Mouse (Mus musculus) forebrain, embryonic 16.5 days (tissue): ENCODE data around the gene Pbx3. TPM values are rescaled to one million over a fixed set of nuclear protein-coding genes. Genes with fewer than 3 reads are reported as not detected.

Experiments
- ATAC-seq: fragments of 200-750 bp; cut with Nextera tagmentation; 2 replicates; pipeline ENCODE4 v1.8.0; 2017; ENCODE audit warnings: mild to moderate bottlenecking, moderate library complexity
- H3K27ac ChIP-seq: fragments of 300-500 bp; sonication (generic); 2 replicates; pipeline ENCODE4 v1.5.1; 2014; ENCODE audit warnings: low read length, control low read depth
- H3K27me3 ChIP-seq: fragments of 300-500 bp; sonication (generic); replicated peaks from 2 replicates; pipeline ENCODE4 v1.6.1; 2014; ENCODE audit warnings: low read length; ENCODE audit not compliant: control insufficient read depth, insufficient read depth
- H3K36me3 ChIP-seq: fragments of 300-500 bp; sonication (generic); 2 replicates; pipeline ENCODE4 v1.6.1; 2014; ENCODE audit not compliant: control insufficient read depth, insufficient read depth
- H3K4me1 ChIP-seq: fragments of 300-500 bp; sonication (generic); replicated peaks from 2 replicates; pipeline ENCODE4 v1.6.1; 2014; ENCODE audit warnings: low read length; ENCODE audit not compliant: control insufficient read depth, insufficient read depth
- H3K4me2 ChIP-seq: fragments of 300-500 bp; sonication (generic); 2 replicates; pipeline ENCODE4 v1.6.1; 2014; ENCODE audit warnings: mild to moderate bottlenecking, low read length, control low read depth
- H3K4me3 ChIP-seq: fragments of 300-500 bp; sonication (generic); replicated peaks from 2 replicates; pipeline ENCODE4 v1.5.1; 2014; ENCODE audit warnings: mild to moderate bottlenecking, low read length, control low read depth
- H3K9ac ChIP-seq: fragments of 300-500 bp; sonication (generic); replicated peaks from 2 replicates; pipeline ENCODE4 v1.6.1; 2014; ENCODE audit warnings: low read depth, low read length, control low read depth
- H3K9me3 ChIP-seq: fragments of 300-500 bp; sonication (generic); 2 replicates; pipeline ENCODE4 v1.6.1; 2016; ENCODE audit warnings: low read length; ENCODE audit not compliant: control insufficient read depth
- WGBS: fragments of 180-500 bp; shearing (Covaris S2); extraction: QIAGEN DNeasy Blood & Tissue Kit; methylation state at CpG from one replicate; pipeline ENCODE4 v1.1.7; 2014; 5-methylcytosine and 5-hydroxymethylcytosine counted together
- polyA plus RNA-seq: library from polyadenylated mRNA; unstranded; fragments of >200 nt; fragmentation: Nextera tagmentation; extraction: Ambion mirVana; gene quantifications from 2 replicates; pipeline ENCODE4 v1.2.1, GENCODE M21; 2015

The Pbx3 gene
- polyA plus RNA-seq, 1 experiment from 2014 or later, result 71.1 TPM

- ATAC-seq, result no peak
- no peak overlapping the region for H3K9ac ChIP-seq
Observed at GRCm38 (mm10) chr2:34240885-34241284, 132.1 kb downstream of the Pbx3 start.

GRCm38 (mm10) chr2:34239315-34239858, 133.6 kb downstream of the Pbx3 start:
- Histone ChIP-seq H3K36me3 (no peaks in the 10 kb centered on the region), H3K9me3 (no peaks in the 10 kb centered on the region), H3K4me1 (peaks cover 6% of the 10 kb centered on the region), H3K9ac (no peak overlapping the region), H3K27me3 (peaks cover 7% of the 10 kb centered on the region; the same call in 1 of the 2 replicates), H3K27ac (no peak overlapping the region), H3K4me2 (no peak overlapping the region), H3K4me3 (no peak overlapping the region)
- 22% methylated on average over 4 of the region's 4 CpGs for WGBS
- no peak for ATAC-seq

More at GRCm38 (mm10) chr2:34240885-34241284, 132.1 kb downstream of the Pbx3 start:
- Histone ChIP-seq H3K4me3 (no peak overlapping the region), H3K4me2 (no peak overlapping the region), H3K9me3 (no peaks in the 10 kb centered on the region), H3K4me1 (0 out of 2 replicates have a peak, but pooled peaks cover 2% of the 10 kb centered on the region), H3K27me3 (peaks cover 4% of the 10 kb centered on the region; the same call in 1 of the 2 replicates), H3K36me3 (no peaks in the 10 kb centered on the region), H3K27ac (no peak overlapping the region)

- Histone ChIP-seq H3K9me3 (no peaks in the 10 kb centered on the region), H3K4me1 (peaks cover 23% of the 10 kb centered on the region), H3K27ac (no peak overlapping the region), H3K4me3 (no peak overlapping the region), H3K27me3 (peaks cover 7% of the 10 kb centered on the region; the same call in 1 of the 2 replicates), H3K4me2 (no peak overlapping the region), H3K36me3 (no peaks in the 10 kb centered on the region), H3K9ac (no peak overlapping the region)
- 45% methylated on average over 8 of the region's 8 CpGs for WGBS
- ATAC-seq, result no peak
Observed at GRCm38 (mm10) chr2:34235467-34236075, 137.4 kb downstream of the Pbx3 start.

GRCm38 (mm10) chr2:34234274-34234673, 138.7 kb downstream of the Pbx3 start:
- Histone ChIP-seq H3K9ac (no peak overlapping the region), H3K4me1 (peaks cover 33% of the 10 kb centered on the region), H3K4me2 (no peak overlapping the region), H3K4me3 (no peak overlapping the region), H3K27me3 (peaks cover 9% of the 10 kb centered on the region; the same call in 1 of the 2 replicates), H3K36me3 (no peaks in the 10 kb centered on the region), H3K27ac (no peak overlapping the region), H3K9me3 (no peaks in the 10 kb centered on the region)
- no peak for ATAC-seq
- WGBS, result 38% methylated on average over 1 of the region's 1 CpGs

GRCm38 (mm10) chr2:34233271-34233670, 139.7 kb downstream of the Pbx3 start:
- no peak overlapping the region for H3K4me2 ChIP-seq
- no peak overlapping the region for H3K27ac ChIP-seq
- peaks cover 34% of the 10 kb centered on the region for H3K4me1 ChIP-seq
- WGBS, result 38% methylated on average over 5 of the region's 5 CpGs
- no peak for ATAC-seq
- H3K9me3 ChIP-seq, result no peaks in the 10 kb centered on the region
- no peak overlapping the region for H3K9ac ChIP-seq
- H3K4me3 ChIP-seq, result no peak overlapping the region
- H3K36me3 ChIP-seq, result no peaks in the 10 kb centered on the region
- peaks cover 9% of the 10 kb centered on the region; the same call in 1 of the 2 replicates for H3K27me3 ChIP-seq

- Histone ChIP-seq H3K27ac (no peak overlapping the region), H3K9ac (no peak overlapping the region), H3K9me3 (no peaks in the 10 kb centered on the region), H3K4me1 (peaks cover 33% of the 10 kb centered on the region), H3K27me3 (peaks cover 12% of the 10 kb centered on the region; the same call in 1 of the 2 replicates), H3K4me3 (no peak overlapping the region), H3K4me2 (no peak overlapping the region), H3K36me3 (no peaks in the 10 kb centered on the region)
- ATAC-seq, result no peak
- 22% methylated on average over 4 of the region's 4 CpGs for WGBS
Observed at GRCm38 (mm10) chr2:34227688-34228087, 145.3 kb downstream of the Pbx3 start.

- peak; percentile 91 for ATAC-seq
- WGBS, result 22% methylated on average over 6 of the region's 6 CpGs
Observed at GRCm38 (mm10) chr2:34225470-34225869, 147.5 kb downstream of the Pbx3 start.

GRCm38 (mm10) chr2:34221477-34221876, 151.5 kb downstream of the Pbx3 start:
- WGBS, result 81% methylated on average over 3 of the region's 3 CpGs
- no peak overlapping the region for H3K9ac ChIP-seq
- H3K36me3 ChIP-seq, result no peaks in the 10 kb centered on the region
- no peaks in the 10 kb centered on the region for H3K9me3 ChIP-seq
- H3K4me1 ChIP-seq, result peaks cover 13% of the 10 kb centered on the region
- ATAC-seq, result no peak
- H3K27ac ChIP-seq, result no peak overlapping the region
- no peak overlapping the region for H3K4me3 ChIP-seq
- H3K4me2 ChIP-seq, result no peak overlapping the region
- peaks cover 10% of the 10 kb centered on the region; the same call in 1 of the 2 replicates for H3K27me3 ChIP-seq

More at GRCm38 (mm10) chr2:34225470-34225869, 147.5 kb downstream of the Pbx3 start:
- H3K4me2 ChIP-seq, result no peak overlapping the region; the same call in 1 of the 2 replicates
- H3K27ac ChIP-seq, result no peak overlapping the region
- H3K4me1 ChIP-seq, result peaks cover 21% of the 10 kb centered on the region
- H3K36me3 ChIP-seq, result no peaks in the 10 kb centered on the region
- H3K9ac ChIP-seq, result no peak overlapping the region
- peaks cover 12% of the 10 kb centered on the region; the same call in 1 of the 2 replicates for H3K27me3 ChIP-seq
- H3K9me3 ChIP-seq, result no peaks in the 10 kb centered on the region
- no peak overlapping the region for H3K4me3 ChIP-seq

- 59% methylated on average over 1 of the region's 1 CpGs for WGBS
- peaks cover 9% of the 10 kb centered on the region; the same call in 1 of the 2 replicates for H3K27me3 ChIP-seq
- ATAC-seq, result no peak
Observed at GRCm38 (mm10) chr2:34219150-34219549, 153.8 kb downstream of the Pbx3 start.

More at GRCm38 (mm10) chr2:34219150-34219549, 153.8 kb downstream of the Pbx3 start:
- no peak overlapping the region for H3K4me2 ChIP-seq
- no peaks in the 10 kb centered on the region for H3K36me3 ChIP-seq
- H3K9ac ChIP-seq, result no peak overlapping the region
- no peak overlapping the region for H3K4me3 ChIP-seq
- peaks cover 4% of the 10 kb centered on the region for H3K4me1 ChIP-seq
- H3K27ac ChIP-seq, result no peak overlapping the region
- no peaks in the 10 kb centered on the region for H3K9me3 ChIP-seq
